Mouse (Mus musculus): ENCODE data around the gene Pde6c. TPM values are rescaled to one million over a fixed set of nuclear protein-coding genes. Genes with fewer than 3 reads are reported as not detected.

Gene Pde6c
- polyA plus RNA-seq (2014; fragmentation: Illumina TruSeq; extraction: RNeasy Lipid Tissue Mini Kit (QIAGEN cat#74804); ENCODE audit: low read depth, low replicate concordance): 0.56 TPM

DNA sequence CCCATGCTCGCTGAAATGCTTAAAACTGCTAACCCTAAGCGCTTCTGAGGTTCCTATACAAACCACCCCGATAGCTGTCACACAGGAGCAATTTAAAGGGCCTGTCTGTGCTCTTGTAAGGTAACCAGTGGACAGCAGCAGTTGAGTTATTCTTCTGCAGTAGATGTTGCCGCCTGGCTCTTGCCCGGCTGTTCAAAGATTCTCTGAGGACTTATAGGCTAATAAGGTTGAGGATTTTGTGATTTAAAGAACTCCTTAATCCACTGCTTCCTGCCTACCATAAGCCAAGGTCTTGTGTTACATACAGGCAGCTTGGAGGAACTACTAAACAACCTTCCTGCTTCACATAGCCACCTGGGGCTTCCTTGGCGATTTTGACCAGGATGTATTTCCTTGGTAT is at the start of gene Pde6c:
Pde6c (plus strand) TSS at position 301 of the 400 bp plus-strand sequence.

DNA sequence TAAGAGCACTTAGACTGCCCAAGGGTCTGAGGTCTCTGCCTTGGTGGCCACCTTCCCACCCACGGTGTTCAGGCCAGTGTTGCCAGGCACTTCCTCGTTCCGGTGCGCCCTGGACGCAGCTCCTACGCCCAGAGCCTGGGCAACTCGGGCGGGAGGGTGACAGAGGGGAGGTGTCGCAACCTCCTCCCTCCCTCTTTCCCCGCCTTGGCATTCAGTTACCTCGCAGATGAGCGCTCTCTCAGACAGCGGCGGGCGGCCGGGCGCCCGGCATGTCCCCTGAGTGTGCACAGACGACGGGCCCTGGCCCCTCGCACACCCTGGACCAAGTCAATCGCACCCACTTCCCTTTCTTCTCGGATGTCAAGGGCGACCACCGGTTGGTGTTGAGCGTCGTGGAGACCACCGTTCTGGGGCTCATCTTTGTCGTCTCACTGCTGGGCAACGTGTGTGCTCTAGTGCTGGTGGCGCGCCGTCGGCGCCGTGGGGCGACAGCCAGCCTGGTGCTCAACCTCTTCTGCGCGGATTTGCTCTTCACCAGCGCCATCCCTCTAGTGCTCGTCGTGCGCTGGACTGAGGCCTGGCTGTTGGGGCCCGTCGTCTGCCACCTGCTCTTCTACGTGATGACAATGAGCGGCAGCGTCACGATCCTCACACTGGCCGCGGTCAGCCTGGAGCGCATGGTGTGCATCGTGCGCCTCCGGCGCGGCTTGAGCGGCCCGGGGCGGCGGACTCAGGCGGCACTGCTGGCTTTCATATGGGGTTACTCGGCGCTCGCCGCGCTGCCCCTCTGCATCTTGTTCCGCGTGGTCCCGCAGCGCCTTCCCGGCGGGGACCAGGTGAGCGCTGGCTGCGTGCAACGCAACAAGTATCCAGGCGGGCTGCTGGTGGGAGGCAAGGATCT is 35.5 kb upstream of the Pde6c start, which contains the start of gene Ffar4:
Ffar4 (plus strand) TSS at position 214 of the 901 bp plus-strand sequence.

DNA sequence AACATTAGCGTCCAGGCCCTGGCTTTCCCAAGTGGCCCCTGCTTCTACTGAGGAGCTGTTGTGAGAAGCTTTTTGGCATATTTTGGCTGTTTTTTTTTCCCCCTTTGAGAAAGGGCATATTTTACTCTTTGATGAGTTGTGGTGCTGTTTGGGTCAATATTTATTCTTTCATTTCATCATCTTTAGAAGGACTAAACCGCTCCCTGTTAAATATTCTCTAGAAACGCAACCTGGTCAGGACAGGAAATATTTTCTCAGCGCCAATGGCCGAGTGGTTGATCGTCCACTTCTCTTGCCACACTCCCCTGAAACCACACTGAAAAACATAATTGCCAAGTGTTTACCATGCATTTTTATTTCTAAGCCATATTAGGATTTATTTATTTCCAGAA is 7.4 kb upstream of the Pde6c start, which contains the start of gene Rbp4:
Rbp4 (minus strand) TSS at position 63 of the 392 bp plus-strand sequence.

DNA sequence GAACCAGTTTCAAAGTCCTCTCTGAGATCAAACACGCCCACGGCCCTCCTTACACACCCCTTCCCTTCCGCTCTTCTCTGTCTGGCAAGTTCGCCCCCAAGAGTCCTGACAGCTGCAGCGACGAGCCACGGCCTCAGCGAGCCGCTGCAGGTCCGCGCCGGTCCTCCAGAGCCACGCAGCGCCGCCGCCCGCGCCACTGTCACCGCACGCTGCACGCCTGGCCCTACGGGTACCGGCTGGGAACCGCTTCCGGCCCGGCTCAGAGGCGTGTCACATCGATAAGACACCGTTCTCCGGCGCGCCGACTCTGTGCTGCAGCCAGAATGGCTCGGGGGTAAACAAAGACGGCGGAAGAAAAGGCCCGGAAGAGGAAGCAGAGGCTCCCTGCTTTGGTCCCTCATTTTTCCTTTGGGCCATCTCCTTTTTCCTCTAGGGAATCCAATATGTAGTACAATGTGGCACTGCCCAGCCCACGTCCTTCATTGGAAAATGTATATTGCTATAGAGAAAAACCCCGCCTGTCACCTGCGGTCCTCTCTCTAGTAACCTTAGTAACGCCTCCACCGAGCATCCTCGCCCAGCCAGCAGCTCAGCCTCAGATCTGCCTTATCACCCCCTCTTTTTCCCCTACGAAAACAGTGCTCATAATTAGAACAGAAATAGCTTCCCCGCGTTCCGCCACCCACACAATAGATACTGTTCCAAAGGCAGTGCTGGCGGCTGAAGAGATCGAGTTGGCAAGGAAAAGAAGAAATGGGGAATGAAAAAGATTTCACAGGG is 91.5 kb downstream of the Pde6c start, which contains the start of gene Fra10ac1:
Fra10ac1 (minus strand) TSS at position 252 of the 780 bp plus-strand sequence.

Other genes starting within 250 kb of the Pde6c start
- 1.7 TPM for gene Myof, start 89.2 kb upstream of the Pde6c start, polyA plus RNA-seq (2014; fragmentation: Illumina TruSeq; extraction: RNeasy Lipid Tissue Mini Kit (QIAGEN cat#74804); ENCODE audit: low read depth, low replicate concordance)
- 56.8 TPM for gene Cep55, start 77.8 kb upstream of the Pde6c start, polyA plus RNA-seq (2014; fragmentation: Illumina TruSeq; extraction: RNeasy Lipid Tissue Mini Kit (QIAGEN cat#74804); ENCODE audit: low read depth, low replicate concordance)
- 0.15 TPM for gene Ffar4, start 35.7 kb upstream of the Pde6c start, polyA plus RNA-seq (2014; fragmentation: Illumina TruSeq; extraction: RNeasy Lipid Tissue Mini Kit (QIAGEN cat#74804); ENCODE audit: low read depth, low replicate concordance)
- 5.3 TPM for gene Rbp4, start 7.5 kb upstream of the Pde6c start, polyA plus RNA-seq (2014; fragmentation: Illumina TruSeq; extraction: RNeasy Lipid Tissue Mini Kit (QIAGEN cat#74804); ENCODE audit: low read depth, low replicate concordance)
- gene Fra10ac1, start 91.4 kb downstream of the Pde6c start, polyA plus RNA-seq (2014; fragmentation: Illumina TruSeq; extraction: RNeasy Lipid Tissue Mini Kit (QIAGEN cat#74804); ENCODE audit: low read depth, low replicate concordance): 39.9 TPM
- 0.63 TPM for gene Lgi1, start 131.8 kb downstream of the Pde6c start, polyA plus RNA-seq (2014; fragmentation: Illumina TruSeq; extraction: RNeasy Lipid Tissue Mini Kit (QIAGEN cat#74804); ENCODE audit: low read depth, low replicate concordance)

Data from testis, adult 10 weeks (tissue).